Mouse (Mus musculus): ENCODE results near the gene Ogfod2.

Ogfod2 gene

DNA sequence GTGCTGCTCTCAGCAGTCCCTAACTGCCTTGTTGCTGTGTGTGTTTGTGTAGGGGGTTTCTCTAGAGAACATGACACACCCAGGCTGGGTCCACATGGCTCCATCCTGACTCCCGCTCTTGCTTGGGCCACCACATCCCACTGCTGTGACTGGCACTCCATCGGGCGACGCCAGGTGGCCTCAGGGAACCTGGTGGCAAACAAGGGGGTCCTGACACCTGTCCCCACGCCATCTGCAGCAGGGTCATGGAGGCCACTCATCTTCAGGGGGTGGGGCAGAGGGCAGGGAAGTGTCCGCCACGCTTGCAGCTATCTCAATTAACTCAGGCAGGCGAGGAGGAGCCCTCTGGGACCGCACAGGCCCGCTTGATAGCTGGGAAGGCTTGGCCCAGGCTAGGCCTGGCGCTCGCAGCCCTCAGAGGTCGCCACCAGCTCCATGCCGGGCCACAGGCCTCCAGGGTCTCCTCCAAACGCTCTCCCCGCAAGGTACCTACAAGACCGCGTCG is 17.0 kb upstream of the Ogfod2 start:
- no peak for DNase-seq (ENCODE audit: low spot score in 2 of 2)

DNA sequence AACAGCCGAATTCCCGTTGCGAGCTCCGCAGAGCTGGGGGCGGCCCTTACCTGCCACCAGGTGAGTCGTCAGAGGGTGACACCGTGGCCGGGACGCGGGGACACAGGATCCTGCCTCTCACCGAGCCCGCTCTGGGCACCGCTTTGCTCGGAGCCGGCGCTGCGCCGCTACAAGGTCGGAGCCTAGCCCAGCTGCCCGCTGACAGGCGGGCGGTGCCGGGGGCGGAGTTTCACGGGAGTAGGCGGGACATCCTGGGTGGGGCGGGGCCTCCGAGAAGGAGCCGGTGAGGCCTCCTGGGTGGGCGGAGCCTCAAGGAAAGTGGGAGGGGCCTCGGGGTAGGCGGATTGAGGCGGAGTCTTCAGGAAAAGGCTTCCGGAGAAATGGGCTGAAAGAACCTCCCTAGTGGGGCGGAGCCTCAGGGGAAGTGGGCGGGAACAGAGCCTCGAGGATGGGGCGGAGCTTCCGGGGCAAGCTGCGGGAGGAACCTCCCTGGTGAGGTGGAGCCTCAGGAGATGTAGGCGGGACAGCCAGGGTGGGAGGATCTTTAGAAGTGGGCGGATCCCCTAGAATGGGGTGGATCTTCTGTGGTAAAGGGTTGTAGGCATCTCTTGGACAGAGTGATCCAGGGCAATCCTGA is 16.4 kb upstream of the Ogfod2 start, which contains the start of gene Abcb9:
Gene Abcb9, minus strand, starts transcription at position 203 of the 637 bp plus-strand sequence.
- DNase-seq (ENCODE audit: low spot score in 2 of 2) = peak; percentile 94 to 98

DNA sequence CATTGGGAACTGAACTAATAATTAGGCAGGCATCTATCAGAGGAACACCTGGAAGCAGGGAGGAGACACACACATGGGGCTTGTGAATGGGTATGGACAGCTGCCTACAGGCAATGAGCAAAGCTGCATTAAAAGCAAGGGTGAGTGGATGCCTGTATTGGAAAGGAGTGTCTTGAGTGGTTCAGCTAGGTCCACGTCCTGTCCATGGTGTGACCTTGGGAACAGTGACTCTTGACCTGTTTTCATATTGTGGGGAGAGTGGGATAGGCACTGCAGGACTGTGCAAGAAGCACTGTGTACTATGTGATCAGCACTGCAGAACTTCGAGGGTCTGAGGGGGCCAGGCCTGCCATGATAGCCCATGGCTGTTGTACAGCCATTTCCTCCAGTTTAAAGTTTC is 13.2 kb upstream of the Ogfod2 start:
- DNase-seq (ENCODE audit: low spot score in 2 of 2) = no peak

DNA sequence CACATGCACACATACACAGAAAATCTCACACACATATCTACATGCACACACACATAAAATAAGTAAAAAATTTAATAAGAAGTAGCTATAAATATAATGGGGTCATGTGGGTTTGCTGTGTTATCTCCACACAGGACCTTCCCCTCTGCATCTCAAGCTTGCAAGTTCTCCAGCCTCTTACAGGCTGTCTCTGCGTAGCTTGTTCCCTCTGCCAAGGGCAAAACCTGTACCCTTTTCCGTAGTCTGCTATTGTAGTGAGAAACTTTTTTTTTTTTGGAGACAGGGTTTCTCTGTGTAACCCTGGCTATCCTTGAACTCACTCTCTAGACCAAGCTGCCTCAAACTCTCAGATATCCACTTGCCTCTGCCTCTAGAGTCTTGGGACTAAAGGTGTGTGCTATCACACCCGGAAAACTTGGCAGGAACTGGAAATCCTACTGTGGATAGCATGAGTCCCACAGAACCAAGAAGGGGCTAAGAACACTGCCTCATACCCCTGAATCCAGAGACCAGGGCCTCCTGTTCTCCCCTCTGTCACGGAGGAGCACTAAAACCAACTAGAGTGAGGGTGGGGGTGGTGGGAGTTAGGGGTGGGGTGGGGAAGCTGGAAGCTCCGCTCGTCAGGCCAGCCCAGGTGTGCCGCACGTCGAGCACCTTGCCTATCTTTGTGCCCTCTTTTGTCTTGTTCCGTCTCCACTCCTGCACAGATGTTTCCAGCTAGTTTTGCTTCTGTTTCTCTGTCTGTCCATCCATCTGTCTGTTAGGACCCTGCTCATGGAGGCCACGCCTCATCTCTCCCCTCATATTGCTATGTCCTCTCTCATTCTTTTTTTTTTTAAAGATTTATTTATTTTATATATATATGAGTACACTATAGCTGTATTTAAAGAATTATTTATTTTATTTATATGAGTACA is 11.7 kb upstream of the Ogfod2 start:
- DNase-seq (ENCODE audit: low spot score in 2 of 2) = no peak

DNA sequence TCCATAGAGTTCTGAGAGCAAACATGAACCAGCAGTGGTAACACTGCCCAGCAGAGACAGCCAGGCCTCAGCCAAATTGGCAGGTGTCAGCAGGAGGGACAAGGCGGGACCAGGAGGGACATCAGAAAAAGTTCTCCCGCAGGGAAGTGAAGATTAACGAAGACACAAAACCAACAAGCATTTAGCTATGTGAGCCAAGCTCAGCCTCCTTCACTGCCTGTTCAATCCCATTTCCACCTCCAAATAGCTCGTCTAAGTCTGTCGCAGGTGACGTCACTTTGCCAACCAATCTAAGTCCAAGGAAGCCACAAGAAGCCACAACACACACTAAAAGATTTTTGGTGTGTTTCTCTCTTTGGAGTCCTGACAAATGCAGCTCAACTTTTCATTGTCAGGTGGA is 9.8 kb upstream of the Ogfod2 start:
- DNase-seq (ENCODE audit: low spot score in 2 of 2) = no peak

DNA sequence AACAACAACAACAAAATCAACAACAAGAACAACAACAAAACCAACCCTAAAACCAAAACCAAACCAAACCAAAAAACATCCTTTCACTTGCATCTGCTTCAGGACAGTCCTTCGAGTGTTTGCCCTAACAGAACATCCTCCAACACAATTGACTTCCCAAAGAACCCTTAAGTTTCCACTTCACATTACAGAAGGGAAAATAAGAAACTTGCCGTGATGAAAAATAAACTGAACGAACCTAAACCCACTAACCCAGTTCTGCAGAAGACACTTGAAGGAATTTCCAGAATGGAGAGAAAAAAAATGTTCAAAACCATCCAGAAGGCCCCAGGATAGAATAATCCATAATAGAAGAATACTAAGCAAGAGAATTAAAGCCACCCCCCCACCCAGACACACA is 9.1 kb upstream of the Ogfod2 start:
- DNase-seq (ENCODE audit: low spot score in 2 of 2) = no peak

DNA sequence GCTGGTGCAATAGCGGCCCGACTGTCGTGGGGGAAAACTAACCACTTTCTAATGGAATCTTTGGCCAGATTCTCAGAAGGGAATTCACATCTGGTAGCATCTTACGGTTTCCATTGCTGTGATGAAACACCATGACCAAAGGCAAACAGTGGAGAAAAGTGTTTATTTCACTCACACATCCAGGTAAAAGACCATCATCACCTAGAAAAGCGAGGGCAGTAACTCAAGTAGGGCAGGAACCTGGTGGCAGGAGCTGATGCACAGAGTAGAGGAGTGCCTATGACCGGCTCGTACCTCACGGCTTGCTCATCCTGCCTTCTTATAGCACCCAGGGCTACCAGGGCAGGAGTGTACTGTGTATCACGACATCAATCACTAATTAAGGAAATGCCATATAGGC is 8.5 kb upstream of the Ogfod2 start:
- DNase-seq (ENCODE audit: low spot score in 2 of 2) = no peak

DNA sequence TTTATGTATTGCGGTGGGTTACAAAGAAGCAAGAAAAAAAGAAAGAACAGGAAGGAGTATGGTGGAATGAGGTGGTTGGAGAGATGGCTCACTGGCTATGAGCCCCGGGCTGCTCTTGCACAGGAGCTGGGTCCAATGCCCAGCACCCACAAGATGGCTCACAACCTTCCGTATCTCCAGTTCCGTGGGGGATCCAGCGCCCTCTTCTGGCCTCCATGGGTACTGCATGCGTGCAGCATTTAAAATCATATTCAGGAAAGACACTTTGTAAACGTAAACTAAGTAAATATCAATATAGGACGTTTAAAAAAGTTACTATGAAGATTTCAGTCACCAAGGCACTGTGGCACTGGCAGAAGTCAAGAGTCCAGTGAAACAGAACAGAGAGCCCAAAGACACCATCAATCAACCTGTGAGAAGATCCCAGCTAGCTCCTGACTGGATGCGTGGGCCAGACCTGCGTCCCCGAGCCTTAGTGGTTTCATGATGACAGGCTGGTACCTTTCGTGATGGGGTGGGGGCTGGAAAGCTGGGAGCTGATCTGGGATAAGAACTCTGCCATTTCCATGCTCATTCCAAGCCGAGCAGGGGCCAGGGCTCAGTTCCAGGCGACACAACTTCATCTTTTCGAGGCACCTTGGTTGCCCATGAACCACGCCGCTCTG is 888 bp upstream of the Ogfod2 start:
- no peak for DNase-seq (ENCODE audit: low spot score in 2 of 2)

DNA sequence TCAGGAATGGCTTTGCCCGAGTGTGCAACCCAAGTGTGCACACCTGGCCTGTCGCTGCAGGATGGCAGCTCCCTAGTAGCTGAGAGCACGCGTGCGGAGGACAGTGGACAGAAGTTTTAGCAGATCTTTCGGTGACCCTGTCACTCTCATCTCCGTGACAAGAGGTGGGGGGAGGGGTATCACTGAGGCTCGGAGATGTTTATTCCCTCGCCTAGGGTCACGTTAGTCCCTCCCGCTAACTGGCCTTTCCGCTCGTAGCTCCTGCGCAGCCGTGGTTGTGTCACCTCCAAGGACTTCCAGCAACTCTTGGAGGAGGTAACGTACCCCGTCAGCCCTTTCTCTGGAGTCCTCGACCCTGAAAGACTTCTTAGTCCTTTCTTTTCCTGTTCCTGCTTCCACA is 434 bp downstream of the Ogfod2 start:
- DNase-seq (ENCODE audit: low spot score in 2 of 2) = no peak

DNA sequence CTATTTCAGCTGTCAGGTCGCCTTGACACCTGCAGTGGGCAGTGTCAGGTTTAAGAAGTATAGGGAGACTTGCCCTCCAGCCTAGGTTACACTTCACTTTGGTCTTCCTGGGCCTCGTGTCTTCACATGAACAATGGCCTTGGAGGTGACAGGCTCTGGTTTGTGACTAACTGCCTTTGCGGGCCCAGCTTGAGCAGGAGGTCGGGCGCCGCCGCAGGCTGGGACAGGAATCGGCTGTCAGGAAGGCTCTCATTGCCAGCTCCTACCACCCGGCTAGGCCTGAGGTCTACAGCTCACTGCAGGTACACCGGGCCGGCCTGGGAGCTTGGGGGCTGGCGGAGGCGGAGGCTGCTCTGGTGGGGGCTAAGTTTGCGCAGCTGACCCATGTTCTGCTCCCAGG is 933 bp downstream of the Ogfod2 start:
- no peak for DNase-seq (ENCODE audit: low spot score in 2 of 2)

DNA sequence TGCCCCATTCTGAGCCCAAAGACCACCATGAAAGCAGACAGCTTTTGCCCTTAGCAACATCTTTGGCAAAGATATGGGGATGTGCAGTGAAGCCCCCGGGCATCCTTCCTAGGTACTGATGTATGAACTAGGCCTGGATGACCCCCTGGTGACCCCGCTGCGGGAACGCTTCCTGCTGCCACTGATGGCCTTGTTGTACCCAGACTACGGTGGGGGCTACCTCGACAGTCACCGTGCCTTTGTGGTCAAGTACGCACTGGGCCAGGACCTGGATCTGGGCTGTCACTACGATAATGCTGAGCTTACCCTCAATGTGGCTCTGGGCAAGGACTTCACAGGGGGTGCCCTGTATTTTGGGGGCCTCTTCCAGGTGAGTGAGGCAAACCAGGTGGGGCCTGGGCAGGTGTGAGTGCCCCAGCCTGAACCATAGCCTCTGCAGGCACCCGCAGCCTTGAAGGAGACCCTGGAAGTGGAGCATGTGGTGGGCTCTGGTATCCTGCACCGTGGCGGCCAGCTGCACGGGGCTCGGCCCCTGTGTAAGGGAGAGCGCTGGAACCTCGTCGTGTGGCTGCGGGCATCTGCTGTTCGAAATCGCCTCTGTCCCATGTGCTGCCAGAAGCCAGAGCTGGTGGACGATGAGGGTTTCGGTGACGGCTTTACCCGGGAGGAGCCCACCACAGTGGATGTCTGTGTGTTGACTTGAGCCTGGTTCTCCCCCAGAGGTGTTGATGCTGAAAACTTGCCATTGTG is 2.4 kb downstream of the Ogfod2 start:
- DNase-seq (ENCODE audit: low spot score in 2 of 2) = no peak

DNA sequence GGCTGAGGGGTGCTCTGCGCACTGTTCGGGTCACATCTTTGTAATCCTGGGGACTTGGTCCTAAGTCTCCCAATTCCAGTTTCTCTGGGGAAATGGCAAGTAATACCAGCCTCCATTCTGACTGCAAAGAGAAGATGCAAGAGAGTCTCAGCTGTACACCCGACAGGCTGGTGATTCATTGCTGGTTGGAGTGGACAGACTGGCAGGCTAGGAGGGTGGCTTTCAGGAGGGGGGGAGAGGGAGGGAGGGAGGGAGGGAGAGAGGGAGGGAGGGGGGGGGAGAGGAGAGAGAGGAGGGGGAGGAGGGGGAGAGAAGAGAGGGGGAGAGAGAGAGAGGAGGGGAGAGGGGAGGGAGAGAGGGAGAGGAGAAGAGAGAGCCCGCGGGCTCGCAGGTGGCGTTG is 3.4 kb downstream of the Ogfod2 start:
- DNase-seq (ENCODE audit: low spot score in 2 of 2) = no peak

DNA sequence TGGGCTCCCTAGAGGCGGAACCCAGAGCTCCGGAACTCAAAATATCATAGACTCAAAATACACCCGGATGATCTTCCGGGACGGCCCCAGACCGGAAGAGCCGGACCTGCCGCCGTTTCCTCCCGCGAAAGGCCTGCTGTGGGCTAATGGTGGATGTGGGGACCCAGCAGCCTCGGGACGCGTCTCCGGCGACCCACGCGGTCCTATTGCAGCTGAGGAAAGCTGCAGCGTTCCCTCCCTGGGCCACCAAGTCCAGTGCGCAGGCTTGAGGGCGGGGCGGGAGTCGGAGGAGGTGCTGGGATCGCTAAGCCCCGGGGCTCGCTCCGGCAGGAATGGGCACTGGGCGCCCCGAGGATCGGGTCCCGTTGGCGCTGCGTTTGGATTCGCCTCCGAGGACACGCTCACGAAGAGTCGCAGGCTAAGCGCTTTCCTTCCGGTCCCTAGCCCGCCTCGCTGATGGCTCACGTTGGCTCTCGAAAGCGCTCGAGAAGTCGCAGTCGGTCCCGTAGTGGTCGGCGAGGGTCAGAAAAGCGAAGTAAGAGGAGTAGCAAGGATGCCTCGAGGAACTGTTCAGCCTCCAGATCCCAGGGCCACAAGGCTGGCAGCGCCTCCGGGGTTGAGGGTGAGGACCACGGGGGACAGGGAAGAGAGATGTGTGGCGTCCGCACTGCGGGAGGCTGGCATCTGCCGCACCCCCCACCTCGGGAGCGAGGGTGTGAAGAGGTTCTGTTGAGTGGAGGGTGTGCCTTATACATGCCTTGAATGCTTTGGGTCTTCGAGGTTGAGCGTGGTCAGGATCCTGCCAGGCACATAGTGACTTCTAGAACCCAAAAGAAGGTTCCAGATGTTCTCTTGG is 4.1 kb downstream of the Ogfod2 start, which contains the start of gene Arl6ip4:
Gene Arl6ip4, plus strand, starts transcription at position 100 of the 856 bp plus-strand sequence.
- DNase-seq (ENCODE audit: low spot score in 2 of 2) = peak; percentile 61 to 65

DNA sequence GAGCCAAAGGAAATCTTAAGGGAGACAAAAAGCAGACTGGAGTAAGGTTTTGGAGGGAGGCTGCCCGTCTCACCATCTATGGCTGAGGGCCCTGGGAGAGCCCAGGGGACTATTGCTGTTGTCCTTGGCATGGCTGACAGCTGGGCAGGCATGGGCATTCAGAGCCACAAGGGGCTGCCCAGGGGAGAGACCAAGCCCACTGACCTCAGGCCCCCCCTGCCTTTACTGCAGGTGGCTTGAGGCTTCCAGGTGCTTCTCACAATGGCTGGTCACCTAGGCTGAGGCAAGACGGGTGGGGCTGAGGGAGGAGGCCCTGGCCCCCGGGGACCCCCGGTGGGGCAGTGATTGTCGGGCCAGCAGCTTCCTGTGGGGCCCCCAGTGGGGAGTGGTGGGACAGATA is 7.1 kb downstream of the Ogfod2 start:
- DNase-seq (ENCODE audit: low spot score in 2 of 2) = no peak

DNA sequence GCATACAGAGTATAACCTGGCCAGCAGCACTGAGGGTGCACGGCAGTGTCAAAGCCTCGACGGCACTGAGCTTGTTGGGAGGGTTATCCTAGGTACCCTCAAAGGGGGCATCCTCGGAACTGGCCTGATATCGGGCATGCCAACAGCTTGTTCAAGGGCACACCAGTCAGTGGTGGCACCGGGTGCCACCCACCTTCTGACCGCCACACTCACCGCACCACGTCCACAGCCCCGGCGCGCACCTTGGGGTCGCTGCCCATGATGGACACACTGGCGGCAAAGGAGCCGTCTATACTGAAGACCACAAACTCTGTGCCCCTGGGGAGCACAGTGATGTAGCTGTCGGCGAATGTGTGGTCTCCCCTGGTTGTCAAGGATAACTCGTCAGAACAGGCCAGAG is 10.3 kb downstream of the Ogfod2 start:
- DNase-seq (ENCODE audit: low spot score in 2 of 2) = no peak

DNA sequence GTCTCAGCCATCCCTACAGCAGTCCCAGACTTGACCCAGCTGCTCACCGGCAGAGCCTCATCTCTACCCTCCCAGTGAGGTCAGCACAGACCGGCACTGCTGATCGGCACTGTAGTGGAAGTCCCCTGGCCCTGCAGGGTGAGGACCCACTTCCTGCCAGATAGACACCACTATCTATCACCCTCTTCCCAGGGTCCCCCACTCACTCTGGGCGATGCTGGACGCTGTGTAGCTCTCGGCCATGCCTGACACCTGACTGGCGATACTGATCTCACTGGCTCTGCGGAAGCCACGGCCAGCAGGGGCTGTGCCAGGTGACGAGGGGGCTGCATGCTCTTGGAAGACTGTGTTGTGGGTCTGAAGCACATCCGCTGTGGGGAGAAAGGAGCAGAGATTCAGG is 13.0 kb downstream of the Ogfod2 start:
- DNase-seq (ENCODE audit: low spot score in 2 of 2) = no peak

DNA sequence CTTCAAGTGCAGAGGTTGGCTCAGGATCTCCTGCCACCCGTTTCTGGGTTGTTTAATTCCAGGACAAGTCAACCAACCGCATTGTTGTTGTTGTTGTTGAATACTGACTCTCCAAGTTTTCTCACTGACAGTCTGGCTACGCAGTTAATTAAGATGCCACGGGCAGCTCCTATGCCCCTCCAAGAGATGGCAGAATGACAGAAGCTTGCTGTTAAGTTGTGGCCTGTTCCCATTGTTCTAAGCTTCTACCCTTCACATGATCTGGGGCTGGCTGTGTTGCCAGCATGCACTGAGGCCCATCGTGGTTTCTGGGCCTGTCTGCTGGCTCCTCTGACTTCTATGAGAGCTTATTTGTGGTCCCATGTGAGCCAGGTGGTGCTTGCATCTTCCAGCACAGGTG is 22.2 kb downstream of the Ogfod2 start:
- no peak for DNase-seq (ENCODE audit: low spot score in 2 of 2)

DNA sequence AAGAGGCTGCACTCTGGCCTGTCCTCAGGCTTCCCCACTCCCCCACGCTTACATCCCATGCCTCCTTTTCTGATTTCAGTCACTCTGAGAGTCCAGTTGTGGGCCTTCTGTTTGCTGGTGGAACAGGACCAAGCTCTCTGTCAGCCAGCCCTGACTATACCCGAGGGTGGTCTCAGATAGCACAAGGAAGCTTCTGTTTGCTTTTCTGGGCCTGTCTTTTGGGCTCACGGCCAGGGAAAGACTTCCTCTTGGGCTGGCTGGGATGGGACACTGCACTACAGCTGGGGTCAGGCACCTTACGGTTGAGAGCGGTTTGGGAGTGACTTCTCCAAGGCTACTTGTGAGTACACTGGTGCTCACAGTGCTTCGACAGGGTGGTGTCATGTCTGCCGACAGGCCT is 26.0 kb downstream of the Ogfod2 start:
- no peak for DNase-seq (ENCODE audit: low spot score in 2 of 2)

DNA sequence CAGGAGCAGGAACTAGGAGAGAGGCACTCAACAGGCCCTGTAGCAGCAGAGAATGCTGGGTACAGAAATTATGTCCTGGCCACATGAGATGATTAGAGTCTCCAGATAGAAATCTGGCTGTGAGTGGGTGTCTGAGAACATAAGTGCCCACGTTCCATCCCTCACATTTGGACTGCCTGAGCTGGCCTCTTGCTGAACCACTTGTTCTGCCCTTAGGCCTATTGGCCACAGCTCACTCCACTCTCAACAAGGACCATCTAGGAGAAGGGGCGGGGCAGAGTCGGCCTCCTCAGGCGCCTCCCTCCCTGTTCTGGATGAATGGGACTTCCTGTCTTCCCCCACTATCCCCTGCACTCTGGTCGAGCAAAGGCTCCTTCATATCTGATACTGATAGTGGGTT is 36.9 kb downstream of the Ogfod2 start:
- DNase-seq (ENCODE audit: low spot score in 2 of 2) = no peak

DNA sequence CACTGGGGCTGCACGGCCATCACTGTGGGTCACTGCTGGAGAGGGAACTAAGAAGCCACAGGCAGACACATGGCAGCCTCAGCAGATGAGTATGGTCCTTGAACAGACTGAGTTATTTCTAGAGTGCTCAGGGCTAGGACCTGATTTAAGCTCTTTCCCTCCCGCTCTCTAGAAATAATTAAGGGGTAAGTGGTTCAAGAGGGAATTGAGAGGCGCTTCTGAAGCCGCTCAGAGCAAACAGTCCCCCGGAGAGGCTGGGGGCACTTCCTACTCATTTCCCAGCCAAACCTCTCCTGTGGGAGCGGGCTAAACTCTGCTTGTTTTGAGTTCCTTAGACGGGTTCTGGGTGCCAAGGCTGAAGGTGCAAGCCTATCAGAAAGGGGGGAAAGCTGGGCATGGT is 38.8 kb downstream of the Ogfod2 start:
- no peak for DNase-seq (ENCODE audit: low spot score in 2 of 2)

DNA sequence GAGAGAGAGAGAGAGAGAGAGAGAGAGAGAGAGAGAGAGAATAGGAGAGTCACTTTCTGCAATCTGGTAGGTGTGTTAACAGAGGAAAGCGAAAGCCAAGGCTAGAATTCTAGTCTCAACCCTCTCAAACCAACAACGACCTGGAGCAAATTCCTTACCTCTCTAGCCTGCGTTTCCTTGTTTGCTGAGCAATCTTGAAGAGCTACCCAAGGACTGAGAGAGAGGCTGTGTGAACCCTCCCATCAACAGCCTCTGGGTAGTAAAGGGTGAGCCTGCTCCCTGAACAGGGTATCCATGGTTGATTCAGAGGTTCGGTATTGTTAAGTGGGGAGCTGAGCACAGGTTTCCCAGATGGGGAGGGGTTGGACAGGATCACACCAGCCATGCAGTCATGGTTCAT is 40.6 kb downstream of the Ogfod2 start:
- no peak for DNase-seq (ENCODE audit: low spot score in 2 of 2)
